Mouse (Mus musculus) liver, adult 2 months (tissue): ENCODE measurements at regions not wholly inside any gene's neighbourhood (a gene's known extent, or its start where the extent isn't known, plus 50 kb on each side); places are given as distances from the start of the nearest gene placed in this dataset.

Source experiments
- CTCF ChIP-seq: fragments of 200-500 bp; IDR thresholded peaks from 2 replicates; pipeline ENCODE4 v1.5.1; 2011; ENCODE audit warnings: low read depth, low read length, control low read depth
- POLR2A ChIP-seq: fragments of 200-500 bp; IDR thresholded peaks from 2 replicates; pipeline ENCODE4 v1.6.1; 2011; ENCODE audit warnings: low read length, control low read depth; ENCODE audit not compliant: insufficient read depth; ENCODE audit errors: extremely low read depth

- no peak for TF ChIP-seq CTCF
- TF ChIP-seq POLR2A: no peak
These were observed 94.5 kb upstream of the Zfp703 start for GRCm38 (mm10) chr8:26882616-26883015.
